Mouse (Mus musculus): ENCODE results near the gene Cfap73. TPM values are rescaled to one million over a fixed set of nuclear protein-coding genes. Genes with fewer than 3 reads are reported as not detected.

The Cfap73 gene
- polyA plus RNA-seq, 1 experiment from 2014 or later: not detected

- 89% methylated on average over 7 of the region's 7 CpGs for WGBS
- H3K36me3 ChIP-seq (ENCODE audit: control insufficient read depth, insufficient read depth, low read length): no peaks in the 10 kb centered on the region
- no peak overlapping the region for H3K4me3 ChIP-seq (ENCODE audit: low read depth, low read length)
- H3K9ac ChIP-seq (ENCODE audit: low read length): no peak overlapping the region
- H3K4me2 ChIP-seq (ENCODE audit: low read depth, low read length, severe bottlenecking): no peak overlapping the region
- H3K4me1 ChIP-seq (replicated peaks; ENCODE audit: control insufficient read depth, insufficient read depth, low read length): no peaks in the 10 kb centered on the region
- DNase-seq (ENCODE audit: low spot score) (no peak), ATAC-seq (replicated peaks; ENCODE audit: low FRiP score) (no peak)
- no peaks in the 10 kb centered on the region for H3K9me3 ChIP-seq (ENCODE audit: control insufficient read depth, low read length)
- no peaks in the 10 kb centered on the region for H3K27me3 ChIP-seq (ENCODE audit: control insufficient read depth, insufficient read depth, low read length)
- H3K27ac ChIP-seq (ENCODE audit: low read depth, low read length): no peak overlapping the region
Observed at GRCm38 (mm10) chr5:120670132-120670531, 36.1 kb upstream of the Cfap73 start.

DNA sequence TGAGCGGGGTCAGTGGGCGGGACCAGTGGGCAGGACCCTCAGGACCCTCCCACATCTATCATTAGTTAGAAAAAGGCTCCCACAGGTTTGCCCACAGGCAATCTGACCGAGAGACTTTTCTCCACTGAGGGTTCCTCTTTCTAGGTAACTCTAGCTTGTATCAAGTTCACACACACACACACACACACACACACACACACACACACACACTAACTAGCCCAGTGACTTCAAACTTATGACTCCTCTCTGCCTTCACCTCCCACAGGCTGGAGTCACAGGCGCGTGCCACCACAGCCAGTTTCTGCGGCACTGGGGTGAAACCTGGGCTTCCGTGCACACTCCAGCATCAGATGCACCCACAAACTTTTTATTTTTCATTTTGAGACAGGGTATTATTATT, 34.7 kb upstream of the Cfap73 start:
- Histone ChIP-seq H3K36me3 (ENCODE audit: control insufficient read depth, insufficient read depth, low read length) (no peaks in the 10 kb centered on the region), H3K27me3 (ENCODE audit: control insufficient read depth, insufficient read depth, low read length) (no peaks in the 10 kb centered on the region), H3K4me1 (replicated peaks; ENCODE audit: control insufficient read depth, insufficient read depth, low read length) (no peaks in the 10 kb centered on the region), H3K27ac (ENCODE audit: low read depth, low read length) (no peak overlapping the region), H3K9me3 (ENCODE audit: control insufficient read depth, low read length) (no peaks in the 10 kb centered on the region), H3K4me3 (ENCODE audit: low read depth, low read length) (no peak overlapping the region), H3K9ac (ENCODE audit: low read length) (no peak overlapping the region), H3K4me2 (ENCODE audit: low read depth, low read length, severe bottlenecking) (no peak overlapping the region)
- ATAC-seq (replicated peaks; ENCODE audit: low FRiP score) (no peak), DNase-seq (ENCODE audit: low spot score) (no peak)
- 66% methylated on average over 7 of the region's 7 CpGs for WGBS

DNA sequence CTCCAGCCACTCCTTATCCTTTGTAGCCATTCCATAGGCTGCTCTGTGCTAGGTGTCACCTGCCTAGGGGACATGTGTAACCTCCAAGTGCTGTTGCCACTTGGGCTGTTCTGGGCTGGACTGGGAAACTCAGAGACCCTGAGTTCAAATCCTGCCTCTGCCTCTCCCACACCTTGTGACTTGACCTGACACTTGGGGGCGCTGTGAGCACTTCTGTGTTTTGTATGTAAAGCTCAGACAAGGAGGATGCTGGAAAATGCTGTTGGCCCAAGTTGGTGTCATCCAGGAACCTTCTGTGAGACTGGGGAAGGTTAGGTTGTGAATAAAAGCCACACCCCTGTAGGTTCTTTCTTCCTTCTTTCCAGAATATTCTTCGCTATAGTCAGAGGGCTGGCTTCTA, 30.9 kb upstream of the Cfap73 start:
- no peak overlapping the region for H3K4me2 ChIP-seq (ENCODE audit: low read depth, low read length, severe bottlenecking)
- H3K4me3 ChIP-seq (ENCODE audit: low read depth, low read length): no peak overlapping the region
- H3K4me1 ChIP-seq (replicated peaks; ENCODE audit: control insufficient read depth, insufficient read depth, low read length): no peaks in the 10 kb centered on the region
- DNase-seq (ENCODE audit: low spot score): no peak
- no peaks in the 10 kb centered on the region for H3K27me3 ChIP-seq (ENCODE audit: control insufficient read depth, insufficient read depth, low read length)
- no peaks in the 10 kb centered on the region for H3K9me3 ChIP-seq (ENCODE audit: control insufficient read depth, low read length)
- no peak overlapping the region for H3K9ac ChIP-seq (ENCODE audit: low read length)
- no peak overlapping the region for H3K27ac ChIP-seq (ENCODE audit: low read depth, low read length)
- no peak for ATAC-seq (replicated peaks; ENCODE audit: low FRiP score)
- H3K36me3 ChIP-seq (ENCODE audit: control insufficient read depth, insufficient read depth, low read length): no peaks in the 10 kb centered on the region
- 69% methylated on average over 2 of the region's 2 CpGs for WGBS

GRCm38 (mm10) chr5:120660816-120661215, 26.8 kb upstream of the Cfap73 start:
- Histone ChIP-seq H3K4me1 (replicated peaks; ENCODE audit: control insufficient read depth, insufficient read depth, low read length) (no peaks in the 10 kb centered on the region), H3K4me3 (ENCODE audit: low read depth, low read length) (no peak overlapping the region), H3K27me3 (ENCODE audit: control insufficient read depth, insufficient read depth, low read length) (no peaks in the 10 kb centered on the region), H3K27ac (ENCODE audit: low read depth, low read length) (no peak overlapping the region), H3K4me2 (ENCODE audit: low read depth, low read length, severe bottlenecking) (no peak overlapping the region), H3K36me3 (ENCODE audit: control insufficient read depth, insufficient read depth, low read length) (no peaks in the 10 kb centered on the region), H3K9ac (ENCODE audit: low read length) (no peak overlapping the region), H3K9me3 (ENCODE audit: control insufficient read depth, low read length) (no peaks in the 10 kb centered on the region)
- 56% methylated on average over 5 of the region's 5 CpGs for WGBS
- ATAC-seq (replicated peaks; ENCODE audit: low FRiP score) (no peak), DNase-seq (ENCODE audit: low spot score) (no peak)

- no peaks in the 10 kb centered on the region for H3K27me3 ChIP-seq (ENCODE audit: control insufficient read depth, insufficient read depth, low read length)
- H3K27ac ChIP-seq (ENCODE audit: low read depth, low read length): no peak overlapping the region
- H3K9me3 ChIP-seq (ENCODE audit: control insufficient read depth, low read length): no peaks in the 10 kb centered on the region
- no peaks in the 10 kb centered on the region for H3K4me1 ChIP-seq (replicated peaks; ENCODE audit: control insufficient read depth, insufficient read depth, low read length)
- no peak overlapping the region for H3K4me2 ChIP-seq (ENCODE audit: low read depth, low read length, severe bottlenecking)
- no peak for DNase-seq (ENCODE audit: low spot score)
- no peak for ATAC-seq (replicated peaks; ENCODE audit: low FRiP score)
- H3K36me3 ChIP-seq (ENCODE audit: control insufficient read depth, insufficient read depth, low read length): no peaks in the 10 kb centered on the region
- 87% methylated on average over 12 of the region's 12 CpGs for WGBS
- no peak overlapping the region for H3K4me3 ChIP-seq (ENCODE audit: low read depth, low read length)
- H3K9ac ChIP-seq (ENCODE audit: low read length): no peak overlapping the region
Observed at GRCm38 (mm10) chr5:120656281-120656751, 22.3 kb upstream of the Cfap73 start.

DNA sequence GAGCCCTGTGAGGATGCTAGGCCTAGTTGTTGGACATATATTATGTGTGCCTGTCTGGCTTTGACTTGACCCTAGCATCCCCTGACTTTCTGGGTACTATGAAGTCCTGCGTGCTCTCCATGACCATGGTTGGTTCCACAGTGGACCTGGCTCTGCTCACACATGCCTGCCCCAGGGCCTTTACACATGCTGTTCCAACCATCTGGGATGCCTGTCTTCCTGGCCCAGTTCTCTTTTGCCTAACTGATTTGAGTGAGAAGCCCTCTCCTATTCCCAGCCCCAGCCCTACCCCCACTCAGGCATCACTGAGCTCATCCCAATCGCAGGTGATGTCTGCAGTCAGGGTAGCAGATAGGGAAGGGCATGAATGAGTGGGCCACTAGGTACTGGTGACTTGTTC, 19.8 kb upstream of the Cfap73 start:
- ATAC-seq (replicated peaks; ENCODE audit: low FRiP score): no peak
- Histone ChIP-seq H3K4me3 (ENCODE audit: low read depth, low read length) (no peak overlapping the region), H3K4me2 (ENCODE audit: low read depth, low read length, severe bottlenecking) (no peak overlapping the region), H3K4me1 (replicated peaks; ENCODE audit: control insufficient read depth, insufficient read depth, low read length) (peaks cover 6% of the 10 kb centered on the region; the same call in 1 of the 2 replicates), H3K27me3 (ENCODE audit: control insufficient read depth, insufficient read depth, low read length) (peaks cover 18% of the 10 kb centered on the region), H3K36me3 (ENCODE audit: control insufficient read depth, insufficient read depth, low read length) (no peaks in the 10 kb centered on the region), H3K27ac (ENCODE audit: low read depth, low read length) (no peak overlapping the region), H3K9ac (ENCODE audit: low read length) (no peak overlapping the region), H3K9me3 (ENCODE audit: control insufficient read depth, low read length) (no peaks in the 10 kb centered on the region)
- WGBS: 96% methylated on average over 2 of the region's 2 CpGs
- DNase-seq (ENCODE audit: low spot score): no peak

DNA sequence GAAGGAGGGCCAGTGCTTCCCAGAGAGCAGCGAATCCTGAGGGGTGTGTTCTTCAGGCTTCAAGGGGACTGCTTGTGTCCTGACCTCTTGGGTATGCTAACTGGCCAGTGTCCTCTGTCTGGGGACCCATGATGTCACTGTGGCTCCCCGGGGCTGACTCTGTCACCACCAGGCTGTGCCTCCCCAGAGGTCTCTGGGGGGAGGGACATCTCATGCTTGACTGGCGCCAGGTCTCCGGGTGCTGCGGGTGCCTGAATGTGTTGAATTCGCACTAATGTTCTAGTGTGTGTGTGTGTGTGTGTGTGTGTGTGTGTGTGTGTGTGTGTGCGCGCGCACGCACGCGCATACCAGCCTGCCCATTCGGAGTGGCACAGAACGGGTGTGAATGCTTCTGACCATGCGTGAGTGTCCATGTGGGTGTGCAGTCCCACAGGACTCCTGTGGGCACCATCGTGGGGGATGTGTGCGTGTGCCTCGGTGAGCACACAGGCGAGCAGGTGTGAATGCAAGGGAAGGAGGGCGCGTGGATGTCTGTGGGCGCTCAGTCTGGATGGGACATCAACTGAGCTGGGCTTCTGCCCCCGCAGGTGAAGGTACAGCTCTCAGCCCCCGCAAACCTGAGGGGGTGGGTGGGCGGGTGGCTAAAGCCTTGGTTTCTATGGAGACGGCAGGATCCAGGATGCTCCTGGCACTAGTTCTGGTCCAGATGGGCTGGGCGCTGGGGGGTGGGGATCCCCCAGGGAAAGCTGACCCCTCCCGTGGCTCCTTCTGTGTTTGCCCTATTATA, 19.1 kb upstream of the Cfap73 start:
- ATAC-seq (replicated peaks; ENCODE audit: low FRiP score): no peak
- no peak overlapping the region for H3K4me3 ChIP-seq (ENCODE audit: low read depth, low read length)
- H3K9me3 ChIP-seq (ENCODE audit: control insufficient read depth, low read length): no peaks in the 10 kb centered on the region
- H3K4me2 ChIP-seq (ENCODE audit: low read depth, low read length, severe bottlenecking): no peak overlapping the region
- no peak overlapping the region for H3K9ac ChIP-seq (ENCODE audit: low read length)
- peaks cover 25% of the 10 kb centered on the region for H3K27me3 ChIP-seq (ENCODE audit: control insufficient read depth, insufficient read depth, low read length)
- no peak overlapping the region for H3K27ac ChIP-seq (ENCODE audit: low read depth, low read length)
- peaks cover 10% of the 10 kb centered on the region; the same call in 1 of the 2 replicates for H3K4me1 ChIP-seq (replicated peaks; ENCODE audit: control insufficient read depth, insufficient read depth, low read length)
- WGBS: 83% methylated on average over 28 of the region's 28 CpGs
- no peaks in the 10 kb centered on the region for H3K36me3 ChIP-seq (ENCODE audit: control insufficient read depth, insufficient read depth, low read length)
- DNase-seq (ENCODE audit: low spot score): no peak

GRCm38 (mm10) chr5:120651230-120651629, 17.2 kb upstream of the Cfap73 start:
- ATAC-seq (replicated peaks; ENCODE audit: low FRiP score) (no peak), DNase-seq (ENCODE audit: low spot score) (no peak)
- peaks cover 10% of the 10 kb centered on the region; the same call in 1 of the 2 replicates for H3K4me1 ChIP-seq (replicated peaks; ENCODE audit: control insufficient read depth, insufficient read depth, low read length)
- peaks cover 29% of the 10 kb centered on the region for H3K27me3 ChIP-seq (ENCODE audit: control insufficient read depth, insufficient read depth, low read length)
- no peak overlapping the region for H3K4me2 ChIP-seq (ENCODE audit: low read depth, low read length, severe bottlenecking)
- H3K36me3 ChIP-seq (ENCODE audit: control insufficient read depth, insufficient read depth, low read length): no peaks in the 10 kb centered on the region
- no peak overlapping the region for H3K27ac ChIP-seq (ENCODE audit: low read depth, low read length)
- H3K9me3 ChIP-seq (ENCODE audit: control insufficient read depth, low read length): no peaks in the 10 kb centered on the region
- no peak overlapping the region for H3K4me3 ChIP-seq (ENCODE audit: low read depth, low read length)
- no peak overlapping the region for H3K9ac ChIP-seq (ENCODE audit: low read length)
- 86% methylated on average over 5 of the region's 5 CpGs for WGBS

- no peak overlapping the region for H3K9ac ChIP-seq (ENCODE audit: low read length)
- H3K4me2 ChIP-seq (ENCODE audit: low read depth, low read length, severe bottlenecking): no peak overlapping the region
- WGBS: 27% methylated on average over 13 of the region's 13 CpGs
- ATAC-seq (replicated peaks; ENCODE audit: low FRiP score) (no peak), DNase-seq (ENCODE audit: low spot score) (no peak)
- H3K27me3 ChIP-seq (ENCODE audit: control insufficient read depth, insufficient read depth, low read length): peaks cover 30% of the 10 kb centered on the region
- H3K4me3 ChIP-seq (ENCODE audit: low read depth, low read length): no peak overlapping the region
- H3K36me3 ChIP-seq (ENCODE audit: control insufficient read depth, insufficient read depth, low read length): no peaks in the 10 kb centered on the region
- H3K9me3 ChIP-seq (ENCODE audit: control insufficient read depth, low read length): no peaks in the 10 kb centered on the region
- H3K4me1 ChIP-seq (replicated peaks; ENCODE audit: control insufficient read depth, insufficient read depth, low read length): peaks cover 10% of the 10 kb centered on the region; the same call in 1 of the 2 replicates
- H3K27ac ChIP-seq (ENCODE audit: low read depth, low read length): no peak overlapping the region
Observed at GRCm38 (mm10) chr5:120649938-120650337, 15.9 kb upstream of the Cfap73 start.
